Mouse (Mus musculus) left cerebral cortex, postnatal 14 days (tissue): Measurements from ENCODE around the gene Nol3. TPM values are rescaled to one million over a fixed set of nuclear protein-coding genes. Genes with fewer than 3 reads are reported as not detected.

Source experiments
- DNase-seq, 2 experiments: peaks; one replicate each; pipeline ENCODE4 v3.0.0; 2021 to 2022; ENCODE audit warnings: low spot score in 2 of 2, mixed read lengths in 1 of 2
- intact Hi-C: fragments of 180-260 bp; cut with DNase I; formaldehyde crosslinking; loops from one replicate; pipeline ENCODE4 v1.15.1; 2025
- total RNA-seq, 2 experiments: library from RNA; stranded (reverse); gene quantifications; 2 replicates each; pipeline ENCODE4 v1.2.3; 2021

Nol3 gene
- total RNA-seq, 2 experiments from 2014 or later: 4.5 to 5.1 TPM

DNA sequence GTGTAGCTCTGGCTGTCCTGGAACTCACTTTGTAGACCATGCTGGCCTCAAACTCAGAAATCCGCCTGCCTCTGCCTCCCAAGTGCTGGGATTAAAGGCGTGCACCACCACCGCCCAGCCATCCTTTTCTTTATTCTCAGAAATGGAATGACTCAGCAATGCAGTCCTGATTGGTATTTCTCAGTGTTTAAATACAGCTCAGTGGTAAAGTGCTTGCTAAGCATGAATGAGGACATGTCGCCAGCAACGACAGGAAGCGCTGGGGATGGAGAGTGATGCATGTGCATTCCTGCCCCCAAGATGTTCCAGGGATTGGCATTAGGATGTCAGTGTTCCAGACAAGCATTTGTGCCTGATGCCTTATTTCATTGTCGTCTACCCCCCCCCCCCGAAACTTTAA is 27.5 kb downstream of the Nol3 start:
- intact Hi-C loops: no loop called here
- DNase-seq: no peak

- intact Hi-C loops: no loop called here
- no peak for DNase-seq
These were observed 27.9 kb downstream of the Nol3 start for GRCm38 (mm10) chr8:105303874-105304273.

GRCm38 (mm10) chr8:105304325-105305210 is 28.6 kb downstream of the Nol3 start:
- no peak for DNase-seq
- intact Hi-C loops: no loop called here

- DNase-seq: peak; percentile 65 to 72
- intact Hi-C loops: no loop called here
These were observed 29.5 kb downstream of the Nol3 start, which contains the start of gene Elmo3 for GRCm38 (mm10) chr8:105305211-105306145. Gene Elmo3 (plus strand): TSS chr8:105305601.

GRCm38 (mm10) chr8:105306146-105306691 is 30.3 kb downstream of the Nol3 start:
- DNase-seq: peak in 1 of 2 experiments; percentile 62
- intact Hi-C loops: no loop called here

GRCm38 (mm10) chr8:105307670-105308069 is 31.7 kb downstream of the Nol3 start:
- intact Hi-C loops: no loop called here
- no peak for DNase-seq

- intact Hi-C loops: no loop called here
These were observed 32.5 kb downstream of the Nol3 start for GRCm38 (mm10) chr8:105308428-105308827.

GRCm38 (mm10) chr8:105309142-105309847 is 33.4 kb downstream of the Nol3 start:
- intact Hi-C loops: no loop called here

More at GRCm38 (mm10) chr8:105308428-105308827, 32.5 kb downstream of the Nol3 start:
- no peak for DNase-seq

DNA sequence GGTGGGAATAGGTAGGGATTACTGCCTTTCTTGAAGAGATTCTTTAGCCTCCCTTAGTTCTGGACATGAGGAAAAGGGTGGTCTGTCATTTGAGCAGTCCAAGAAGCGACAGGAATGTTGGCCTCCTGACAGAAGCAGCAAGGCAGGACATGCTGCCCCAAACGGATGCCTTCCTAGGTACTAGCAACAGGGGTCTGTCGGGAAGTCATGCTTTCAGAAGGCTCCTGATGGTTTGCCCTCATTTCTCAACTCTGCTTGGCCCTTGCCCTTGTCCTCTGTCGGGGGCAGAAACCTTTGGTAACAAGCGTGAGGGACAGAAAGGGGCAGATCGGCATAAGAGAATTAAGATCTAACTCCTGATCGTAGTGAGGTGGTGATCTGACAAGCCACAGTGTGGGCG is 34.2 kb downstream of the Nol3 start:
- intact Hi-C loops: no loop called here
- DNase-seq: no peak

More at GRCm38 (mm10) chr8:105309142-105309847, 33.4 kb downstream of the Nol3 start:
- no peak for DNase-seq

DNA sequence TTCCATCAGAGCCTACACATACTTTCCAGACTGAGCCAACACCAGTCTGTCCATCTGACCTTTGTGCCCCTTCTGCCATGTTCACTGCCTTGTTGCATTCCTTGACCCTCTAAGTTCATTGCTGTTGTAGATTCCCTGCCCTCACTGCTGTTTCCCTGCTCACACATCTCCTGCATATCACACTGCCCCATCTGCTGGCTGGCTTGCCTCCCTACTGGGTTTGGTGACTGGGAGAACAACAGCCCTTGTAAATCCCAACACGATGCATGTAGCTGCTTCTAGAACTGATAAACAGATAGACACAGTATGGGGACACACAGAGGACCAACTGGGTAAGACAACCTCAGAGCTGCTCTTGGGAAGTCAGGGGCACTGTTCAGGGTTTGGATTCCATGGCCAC is 35.8 kb downstream of the Nol3 start:
- DNase-seq: no peak
- intact Hi-C loops: no loop called here

GRCm38 (mm10) chr8:105312891-105313481 is 37.0 kb downstream of the Nol3 start:
- intact Hi-C loops: no loop called here
- DNase-seq: no peak

DNA sequence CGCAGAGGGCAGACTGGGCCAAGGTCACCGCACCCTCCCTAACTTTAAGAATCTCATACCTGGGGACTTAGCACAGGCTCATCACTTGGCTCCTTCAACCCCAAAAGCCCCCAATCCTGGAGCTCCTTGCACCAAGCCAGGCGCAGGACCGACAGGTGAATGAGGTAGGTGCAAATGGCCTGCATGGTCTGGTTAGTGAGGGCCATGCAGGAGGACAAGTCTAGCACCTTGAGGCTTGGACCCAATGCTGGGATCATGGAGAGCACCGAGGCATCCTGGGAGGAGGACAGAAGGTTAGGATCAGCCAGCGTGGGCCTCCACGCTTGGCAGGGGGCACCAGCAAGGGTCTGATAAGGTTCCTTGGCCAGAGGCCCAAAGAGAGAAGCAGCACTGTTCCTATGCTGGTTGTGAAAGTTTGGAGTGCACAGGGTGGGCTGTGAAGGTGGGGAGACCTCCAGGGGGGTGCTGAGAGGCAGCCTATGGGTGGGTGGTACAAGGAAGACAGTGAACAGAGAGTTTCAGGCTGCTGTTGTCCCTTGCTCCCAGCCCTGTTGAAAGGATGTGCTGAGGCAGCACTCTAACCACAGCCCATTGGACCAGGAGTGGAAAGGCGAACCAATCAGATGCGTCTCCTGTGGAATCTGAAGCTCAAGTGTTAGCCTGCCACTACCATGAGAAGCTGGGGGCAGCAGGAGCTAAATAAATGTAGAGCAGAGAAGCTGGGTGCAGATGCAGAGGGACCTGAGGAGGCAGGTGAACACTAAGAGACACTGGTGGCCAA is 37.9 kb downstream of the Nol3 start:
- DNase-seq: no peak
- intact Hi-C loops: no loop called here

DNA sequence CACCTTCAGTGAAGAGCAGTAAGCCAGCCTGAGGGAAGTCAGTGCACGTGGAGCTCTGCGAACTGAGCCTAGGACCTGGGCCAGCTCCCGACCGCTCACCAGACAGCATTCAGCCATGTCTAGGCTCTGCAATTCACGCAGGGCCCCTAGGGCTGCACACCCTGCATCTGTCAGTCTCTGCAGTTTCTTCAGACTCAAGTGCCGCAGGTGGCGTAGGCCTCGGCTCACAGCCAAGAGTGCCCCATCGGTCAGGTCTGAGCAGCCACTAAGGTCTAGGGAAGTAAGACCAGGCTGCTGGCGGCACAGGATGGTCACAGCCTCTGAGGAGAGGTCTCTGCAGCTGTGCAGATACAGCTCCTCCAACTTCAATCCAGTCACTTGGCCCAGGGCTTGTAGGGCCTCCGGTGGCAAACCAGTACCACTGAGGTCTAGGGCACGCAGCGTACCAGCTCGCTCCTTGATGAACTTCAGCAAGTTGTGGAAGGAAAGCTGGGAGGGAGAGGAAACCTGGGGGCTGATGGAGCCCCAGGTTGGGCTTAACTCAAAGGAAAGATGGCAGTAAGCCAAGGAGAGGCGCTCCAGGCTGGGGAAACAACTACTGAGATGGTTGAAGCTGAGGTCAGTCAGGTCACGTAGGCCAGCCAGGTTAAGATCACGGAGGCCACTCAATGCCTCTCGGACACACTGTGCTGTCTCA is 39.3 kb downstream of the Nol3 start:
- DNase-seq: no peak
- intact Hi-C loops: no loop called here

- no peak for DNase-seq
- intact Hi-C loops: no loop called here
These were observed 42.0 kb downstream of the Nol3 start for GRCm38 (mm10) chr8:105317941-105318340.

- intact Hi-C loops: no loop called here
- DNase-seq: no peak
These were observed 42.8 kb downstream of the Nol3 start for GRCm38 (mm10) chr8:105318662-105319190.

GRCm38 (mm10) chr8:105323183-105323582 is 47.2 kb downstream of the Nol3 start:
- no peak for DNase-seq
- intact Hi-C loops: no loop called here

DNA sequence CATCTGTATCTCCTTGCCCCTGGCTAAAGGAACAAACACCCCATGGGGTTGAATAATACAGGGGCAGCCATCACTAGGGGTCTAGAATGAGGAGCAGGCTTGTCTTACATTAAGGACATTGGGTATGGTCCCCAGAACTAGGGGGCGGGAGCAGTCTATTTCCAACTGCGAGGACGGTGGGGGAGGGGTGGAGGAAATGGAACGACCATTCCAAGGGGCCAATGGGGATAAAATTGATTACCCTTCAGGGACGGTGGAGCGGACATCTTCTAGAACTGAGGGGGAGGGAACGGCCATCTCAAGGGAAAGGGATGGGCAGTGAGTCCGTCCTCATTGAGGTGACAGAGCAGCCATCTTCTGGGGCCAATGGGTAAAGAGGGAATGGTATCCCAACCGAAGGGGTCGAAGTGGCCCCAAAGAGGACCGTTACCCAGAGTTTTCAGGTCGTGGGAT is 49.7 kb downstream of the Nol3 start:
- DNase-seq: no peak
- intact Hi-C loops: no loop called here
